Comparison of ENCODE assay signal across 23 mouse cellular contexts in genomic region chr9:14086201-14086600, GRCm38 (mm10).
A peak's percentile ranks its signal among the peaks of the same experiment; 100 is the strongest.
DNase-seq lines count a peak whose midpoint lies in the region; ATAC-seq and TF ChIP-seq lines count a peak whose summit lies in the region.
"Had no signal": no experiment of that assay in that cellular context is flagged by ENCODE, and none has a peak within 500 bp of the region (broad histone marks: within the 10 kb centered on the region; RNA-seq: fewer than 3 reads in every experiment).

No protein-coding gene starts in this region.

- H3K4me1 ChIP-seq in intestine, postnatal 0 days (replicated peaks; ENCODE audit: control insufficient read depth, insufficient read depth, low read length), result no peaks in the 10 kb centered on the region
- no peaks in the 10 kb centered on the region for H3K4me1 ChIP-seq in intestine, embryonic 16.5 days (ENCODE audit: control insufficient read depth, insufficient read depth, low read length)
- H3K4me1 ChIP-seq in kidney, embryonic 14.5 days (ENCODE audit: control insufficient read depth, insufficient read depth, low read length), result no peaks in the 10 kb centered on the region
- H3K4me1 ChIP-seq: hindbrain, embryonic 15.5 days had no signal

- H3ac ChIP-seq in C2C12 (ENCODE audit: control insufficient read depth, insufficient read length, low read depth), result no peak overlapping the region

- H3K36me3 ChIP-seq in intestine, postnatal 0 days (ENCODE audit: control insufficient read depth, insufficient read depth), result no peaks in the 10 kb centered on the region
- H3K36me3 ChIP-seq in intestine, embryonic 16.5 days (ENCODE audit: control insufficient read depth, insufficient read depth, low read length), result no peaks in the 10 kb centered on the region
- H3K36me3 ChIP-seq in kidney, embryonic 14.5 days (ENCODE audit: control insufficient read depth, insufficient read depth, low read length), result no peaks in the 10 kb centered on the region
- no peaks in the 10 kb centered on the region for H3K36me3 ChIP-seq in C2C12 (ENCODE audit: control insufficient read depth, insufficient read depth)
- H3K36me3 ChIP-seq: embryonic facial prominence, embryonic 15.5 days; forebrain, embryonic 12.5 days; G1E; heart, embryonic 13.5 days; hindbrain, embryonic 15.5 days had no signal

- H3K9ac ChIP-seq in intestine, postnatal 0 days (ENCODE audit: low read depth, low read length), result no peak overlapping the region
- no peak overlapping the region for H3K9ac ChIP-seq in intestine, embryonic 16.5 days (ENCODE audit: low read depth, low read length)
- H3K9ac ChIP-seq in kidney, embryonic 14.5 days (ENCODE audit: low read depth, low read length), result no peak overlapping the region
- H3K9ac ChIP-seq: embryonic facial prominence, embryonic 15.5 days; forebrain, embryonic 12.5 days; forebrain, postnatal 0 days; heart, embryonic 13.5 days; hindbrain, embryonic 15.5 days had no signal

- H3K27ac ChIP-seq in intestine, postnatal 0 days (ENCODE audit: low read depth, low read length), result no peak overlapping the region
- H3K27ac ChIP-seq in intestine, embryonic 16.5 days (ENCODE audit: low read length), result no peak overlapping the region
- no peak overlapping the region for H3K27ac ChIP-seq in kidney, embryonic 14.5 days (ENCODE audit: low read depth, low read length)
- H3K27ac ChIP-seq: embryonic facial prominence, embryonic 15.5 days; forebrain, embryonic 12.5 days; heart, embryonic 13.5 days; hindbrain, embryonic 15.5 days had no signal

- whole genome bisulfite sequencing in intestine, postnatal 0 days, result 52% methylated on average over 2 of the region's 2 CpGs
- 34% methylated on average over 2 of the region's 2 CpGs for WGBS in intestine, embryonic 16.5 days
- WGBS in kidney, embryonic 14.5 days, result 58% methylated on average over 2 of the region's 2 CpGs

- no peak overlapping the region for H3K4me3 ChIP-seq in intestine, postnatal 0 days (ENCODE audit: low read depth, low read length)
- H3K4me3 ChIP-seq in intestine, embryonic 16.5 days (ENCODE audit: low read length), result no peak overlapping the region
- H3K4me3 ChIP-seq in kidney, embryonic 14.5 days (ENCODE audit: low read length), result no peak overlapping the region
- H3K4me3 ChIP-seq in C2C12 (ENCODE audit: insufficient read depth, poor library complexity, severe bottlenecking), result no peak overlapping the region
- H3K4me3 ChIP-seq: embryonic facial prominence, embryonic 15.5 days; forebrain, embryonic 12.5 days; heart, embryonic 13.5 days; hindbrain, embryonic 15.5 days had no signal

- H3K9me3 ChIP-seq in intestine, postnatal 0 days (ENCODE audit: control insufficient read depth), result no peaks in the 10 kb centered on the region
- H3K9me3 ChIP-seq in intestine, embryonic 16.5 days (ENCODE audit: control insufficient read depth, low read length), result no peaks in the 10 kb centered on the region
- H3K9me3 ChIP-seq in kidney, embryonic 14.5 days (ENCODE audit: control insufficient read depth, low read length), result no peaks in the 10 kb centered on the region
- H3K9me3 ChIP-seq: embryonic facial prominence, embryonic 15.5 days; forebrain, embryonic 12.5 days; G1E; heart, embryonic 13.5 days; hindbrain, embryonic 15.5 days had no signal

- TF ChIP-seq CTCF in intestine, postnatal 0 days (IDR thresholded peaks at IDR 0.05; ENCODE audit: low read depth), result no peak
- no peak for TF ChIP-seq CTCF in C2C12 (IDR thresholded peaks at IDR 0.05; ENCODE audit: control insufficient read depth, insufficient read depth, insufficient read length)

- H3K27me3 ChIP-seq in intestine, postnatal 0 days (replicated peaks; ENCODE audit: control insufficient read depth, insufficient read depth, low read length), result no peaks in the 10 kb centered on the region
- no peaks in the 10 kb centered on the region for H3K27me3 ChIP-seq in intestine, embryonic 16.5 days (replicated peaks; ENCODE audit: control insufficient read depth, insufficient read depth, low read length)
- no peaks in the 10 kb centered on the region for H3K27me3 ChIP-seq in kidney, embryonic 14.5 days (ENCODE audit: control insufficient read depth, insufficient read depth, low read length)
- no peaks in the 10 kb centered on the region for H3K27me3 ChIP-seq in C2C12 (ENCODE audit: control insufficient read depth, insufficient read depth, insufficient read length)
- H3K27me3 ChIP-seq: embryonic facial prominence, embryonic 15.5 days; forebrain, embryonic 12.5 days; heart, embryonic 13.5 days; hindbrain, embryonic 15.5 days had no signal

- DNase-seq in kidney, adult 9 months, result peak; percentile 54
- peak; percentile 51 for DNase-seq in adipocyte (ENCODE audit: low spot score)
- no peak for DNase-seq in embryo, embryonic 10.5 days (ENCODE audit: low spot score)
- no peak for DNase-seq in testis, postnatal 10 days (ENCODE audit: low spot score)
- DNase-seq: adrenal gland, adult 2 months; adrenal gland, postnatal 25 days; cerebellum, adult 18-20 months; cerebellum, adult 9-11 months; cerebellum, postnatal 36 days; forebrain, postnatal 0 days; gastrocnemius, postnatal 14 days; heart, postnatal 36 days had no signal

- no peaks in the 10 kb centered on the region for H3K79me3 ChIP-seq in C2C12 (ENCODE audit: low read depth)

- no peak overlapping the region for H3K4me2 ChIP-seq in intestine, postnatal 0 days (replicated peaks; ENCODE audit: low read depth)
- no peak overlapping the region for H3K4me2 ChIP-seq in intestine, embryonic 16.5 days (ENCODE audit: low read depth, low read length)
- H3K4me2 ChIP-seq in kidney, embryonic 14.5 days (replicated peaks; ENCODE audit: low read depth, low read length), result no peak overlapping the region
- H3K4me2 ChIP-seq: embryonic facial prominence, embryonic 15.5 days; forebrain, embryonic 12.5 days; heart, embryonic 13.5 days; hindbrain, embryonic 15.5 days had no signal

- H3K79me2 ChIP-seq in C2C12 (ENCODE audit: control insufficient read depth, insufficient read depth), result no peaks in the 10 kb centered on the region

- ATAC-seq in intestine, postnatal 0 days, result 0 out of 2 replicates have a peak, but pooled peaks have one; percentile 36
- no peak for ATAC-seq in intestine, embryonic 16.5 days
- no peak for ATAC-seq in kidney, embryonic 14.5 days (ENCODE audit: low FRiP score, low TSS enrichment)
- ATAC-seq: activated CD4-positive, CD25-positive, alpha-beta regulatory T cell, adult 4 months; CD4-positive, CD25-positive, alpha-beta regulatory T cell, adult 4 months; forebrain, postnatal 0 days had no signal

TF ChIP-seq in C2C12, 6 proteins besides CTCF, POLR2A, EP300 and RAD21:
- TF ChIP-seq MYOD1 (IDR thresholded peaks at IDR 0.05; ENCODE audit: control insufficient read depth, insufficient read length, low read depth) (peak; percentile 56), CEBPB (IDR thresholded peaks at IDR 0.05; ENCODE audit: low read depth) (no peak)

Comparison
In these comparisons a context has a peak if more than half of its experiments do, and no peak if none do; other contexts are left out.
1. DNase-seq: peak in kidney, adult 9 months (single experiment) and adipocyte (single experiment); none in embryo, embryonic 10.5 days (single experiment) and testis, postnatal 10 days (single experiment).